Mouse (Mus musculus): Measurements from ENCODE around the gene Cmtm2a. TPM values are rescaled to one million over a fixed set of nuclear protein-coding genes. Genes with fewer than 3 reads are reported as not detected.
"Not testable (repeated sequence)": the region's sequence is repeated elsewhere in the genome, so short reads cannot be mapped to it uniquely, and the experiment has no call there.

The Cmtm2a gene
- polyA plus RNA-seq, 1 experiment from 2014 or later, result not detected

DNA sequence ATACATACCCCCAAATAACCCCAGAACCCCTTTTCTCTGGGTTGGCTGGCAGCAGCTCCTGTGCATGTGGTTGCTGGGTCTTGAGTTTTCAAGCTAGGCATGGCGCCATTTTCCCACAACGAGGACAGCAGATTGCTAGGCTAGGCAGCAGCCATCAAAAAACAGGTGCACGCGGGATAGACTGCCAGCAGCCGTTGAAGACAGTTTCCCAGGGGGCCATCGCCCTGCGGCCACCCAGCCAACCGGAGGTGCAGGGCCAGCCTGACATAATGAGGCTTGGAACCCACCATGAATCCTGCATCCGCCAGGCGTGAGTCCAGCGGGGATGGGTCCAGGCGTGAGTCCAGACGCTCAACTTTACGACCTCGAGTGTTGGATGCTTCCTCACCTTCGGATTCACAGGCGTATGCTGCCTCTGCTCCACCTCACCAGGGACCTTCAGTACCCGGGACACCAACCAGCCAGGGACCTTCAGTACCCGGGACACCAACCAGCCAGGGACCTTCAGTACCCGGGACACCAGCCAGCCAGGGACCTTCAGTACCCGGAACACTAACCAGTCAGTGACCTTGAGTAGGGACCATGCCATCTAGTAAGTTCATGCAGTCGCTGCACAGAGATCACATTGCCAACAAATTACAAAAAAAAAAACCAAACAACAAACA is 28.6 kb downstream of the Cmtm2a start:
- H3K4me1 ChIP-seq (replicated peaks; ENCODE audit: control insufficient read depth, insufficient read depth, low read length); DNase-seq (ENCODE audit: low spot score); H3K27ac ChIP-seq (ENCODE audit: low read depth, low read length); H3K9me3 ChIP-seq (ENCODE audit: control insufficient read depth, low read length); H3K9ac ChIP-seq (ENCODE audit: low read depth, low read length); ATAC-seq (ENCODE audit: low FRiP score); H3K36me3 ChIP-seq (ENCODE audit: control insufficient read depth, insufficient read depth, low read length); H3K4me2 ChIP-seq (replicated peaks; ENCODE audit: low read depth, low read length); H3K27me3 ChIP-seq (ENCODE audit: control insufficient read depth, insufficient read depth, low read length); H3K4me3 ChIP-seq (ENCODE audit: low read depth, low read length): not testable (repeated sequence)
- 96% methylated on average over 20 of the region's 22 CpGs for WGBS

DNA sequence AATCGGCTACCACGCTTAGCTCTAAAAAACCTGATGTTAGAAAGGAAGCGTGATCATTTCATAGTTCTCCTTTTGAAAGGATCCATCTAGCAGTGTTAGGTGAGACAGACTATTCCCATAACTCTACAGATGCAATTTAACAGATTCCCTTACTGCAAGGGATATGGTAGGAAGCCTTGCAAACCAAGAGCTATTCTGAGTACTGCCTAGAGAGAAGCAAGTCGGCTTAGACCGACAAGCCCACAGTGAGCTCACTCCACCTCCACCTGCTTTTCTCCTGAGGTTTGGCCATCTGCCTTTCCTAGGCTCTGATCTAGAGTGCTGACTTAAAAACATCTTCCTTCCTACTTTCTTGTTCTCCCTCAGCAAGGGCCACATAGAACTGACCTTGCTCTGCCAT is 31.2 kb downstream of the Cmtm2a start:
- not testable (repeated sequence) for ATAC-seq (ENCODE audit: low FRiP score); DNase-seq (ENCODE audit: low spot score)

DNA sequence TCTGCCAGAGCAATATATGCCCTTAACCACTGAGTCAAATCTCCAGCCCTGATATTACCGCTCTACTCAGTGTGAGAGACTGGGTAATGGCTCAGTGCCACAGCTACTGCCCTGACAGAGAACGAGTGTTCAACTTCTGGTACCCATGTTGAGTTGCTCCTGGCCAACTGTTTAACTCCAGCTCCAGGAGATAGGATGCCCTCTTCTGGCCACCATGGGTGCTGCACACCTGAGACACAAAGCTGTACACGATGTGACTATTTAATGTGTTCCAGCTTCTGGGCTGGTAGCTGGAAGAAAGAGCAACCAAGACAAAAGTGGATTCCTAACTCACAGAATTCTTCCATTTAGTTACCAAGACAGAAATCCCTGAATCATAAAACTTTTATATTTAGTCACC is 40.0 kb downstream of the Cmtm2a start:
- WGBS, result 91% methylated on average over 3 of the region's 3 CpGs

More for the DNA sequence above, 31.2 kb downstream of the Cmtm2a start:
- not testable (repeated sequence) for H3K4me1 ChIP-seq (replicated peaks; ENCODE audit: control insufficient read depth, insufficient read depth, low read length); H3K4me2 ChIP-seq (replicated peaks; ENCODE audit: low read depth, low read length); H3K4me3 ChIP-seq (ENCODE audit: low read depth, low read length); H3K9ac ChIP-seq (ENCODE audit: low read depth, low read length); H3K9me3 ChIP-seq (ENCODE audit: control insufficient read depth, low read length); H3K27ac ChIP-seq (ENCODE audit: low read depth, low read length); H3K36me3 ChIP-seq (ENCODE audit: control insufficient read depth, insufficient read depth, low read length); H3K27me3 ChIP-seq (ENCODE audit: control insufficient read depth, insufficient read depth, low read length)
- 97% methylated on average over 5 of the region's 5 CpGs for WGBS

DNA sequence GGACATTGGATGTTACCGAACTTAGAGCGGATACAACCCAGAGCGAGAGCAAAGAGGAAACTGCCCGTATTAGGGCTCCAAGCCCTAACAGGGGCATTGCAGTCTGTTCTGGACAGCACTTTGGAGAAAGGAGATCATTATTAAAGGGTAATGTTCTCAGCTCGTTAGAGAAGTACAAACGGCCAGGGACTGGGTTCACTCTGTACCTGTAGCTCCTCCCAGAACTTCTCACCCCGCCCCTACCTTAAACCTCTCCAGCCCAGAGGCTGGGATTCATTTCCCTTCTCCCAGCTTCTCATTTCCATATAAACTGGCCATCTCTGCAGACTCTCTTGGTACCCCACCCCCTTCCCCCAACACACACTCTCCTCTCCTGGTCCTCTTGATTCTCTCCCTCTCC is 41.5 kb downstream of the Cmtm2a start:
- Histone ChIP-seq H3K4me1 (replicated peaks; ENCODE audit: control insufficient read depth, insufficient read depth, low read length) (no peaks in the 10 kb centered on the region), H3K36me3 (ENCODE audit: control insufficient read depth, insufficient read depth, low read length) (no peaks in the 10 kb centered on the region), H3K27me3 (ENCODE audit: control insufficient read depth, insufficient read depth, low read length) (no peaks in the 10 kb centered on the region), H3K4me2 (replicated peaks; ENCODE audit: low read depth, low read length) (peak overlapping the region; percentile 76), H3K9me3 (ENCODE audit: control insufficient read depth, low read length) (no peaks in the 10 kb centered on the region), H3K4me3 (ENCODE audit: low read depth, low read length) (peak overlapping the region; percentile 70), H3K9ac (ENCODE audit: low read depth, low read length) (peak overlapping the region; percentile 84), H3K27ac (ENCODE audit: low read depth, low read length) (no peak overlapping the region)
- 0% methylated on average over 7 of the region's 7 CpGs for WGBS
- ATAC-seq (ENCODE audit: low FRiP score), result peak; percentile 13
- peak; percentile 31 for DNase-seq (ENCODE audit: low spot score)

More for the DNA sequence above, 40.0 kb downstream of the Cmtm2a start:
- Histone ChIP-seq H3K4me3 (ENCODE audit: low read depth, low read length) (no peak overlapping the region), H3K9me3 (ENCODE audit: control insufficient read depth, low read length) (no peaks in the 10 kb centered on the region), H3K27me3 (ENCODE audit: control insufficient read depth, insufficient read depth, low read length) (no peaks in the 10 kb centered on the region), H3K4me2 (replicated peaks; ENCODE audit: low read depth, low read length) (no peak overlapping the region), H3K4me1 (replicated peaks; ENCODE audit: control insufficient read depth, insufficient read depth, low read length) (no peaks in the 10 kb centered on the region), H3K9ac (ENCODE audit: low read depth, low read length) (no peak overlapping the region), H3K27ac (ENCODE audit: low read depth, low read length) (no peak overlapping the region), H3K36me3 (ENCODE audit: control insufficient read depth, insufficient read depth, low read length) (no peaks in the 10 kb centered on the region; the same call in 1 of the 2 replicates)
- ATAC-seq (ENCODE audit: low FRiP score) (no peak), DNase-seq (ENCODE audit: low spot score) (peak; percentile 24)

DNA sequence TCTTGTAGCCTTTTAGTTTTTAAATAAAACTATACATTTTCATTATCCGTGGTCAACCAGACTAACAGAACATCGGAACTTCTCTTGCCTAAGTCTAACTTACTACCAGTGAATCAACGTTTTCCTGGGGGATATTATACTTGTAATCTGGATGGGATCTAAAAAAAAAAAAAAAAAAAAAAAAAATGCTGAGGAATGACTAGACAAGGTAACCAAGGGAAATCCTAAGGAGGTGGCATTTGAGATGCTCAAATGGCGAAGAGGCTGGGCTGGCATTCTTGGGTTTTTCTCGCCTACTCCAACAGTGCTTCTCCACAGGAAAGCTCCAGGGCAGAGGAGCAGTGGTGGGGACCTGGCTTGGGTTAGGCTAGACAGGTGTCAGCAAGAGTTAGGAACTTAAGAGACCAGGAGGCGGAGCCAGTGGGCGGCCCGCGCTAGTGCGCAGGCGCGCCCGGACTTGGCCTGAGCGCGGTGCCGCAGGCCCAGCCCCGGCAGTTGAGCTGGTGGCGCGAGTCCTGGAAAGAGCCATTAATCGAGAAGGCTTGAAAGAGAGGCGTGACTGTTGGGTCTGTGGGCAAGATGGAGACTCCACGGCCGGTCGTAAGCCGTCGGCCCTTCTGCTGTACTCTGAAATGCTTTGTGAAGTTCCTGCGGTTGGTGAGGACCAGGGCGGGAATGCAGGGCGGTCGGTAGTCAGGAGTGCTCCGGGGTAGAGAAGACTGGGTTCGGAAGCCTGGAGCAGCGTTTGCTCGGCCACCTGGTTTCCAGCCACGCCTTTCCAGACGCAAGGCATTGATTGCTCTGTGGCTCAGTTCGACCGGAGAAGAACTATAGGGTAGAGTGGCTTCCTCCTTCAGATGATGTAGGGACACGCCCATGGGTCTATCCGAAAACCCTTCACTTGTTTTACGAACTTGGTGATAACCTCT is 42.3 kb downstream of the Cmtm2a start, which contains the start of gene Cklf:
TSS of gene Cklf (plus strand) at position 423 of the 929 bp plus-strand sequence.
- no peaks in the 10 kb centered on the region for H3K27me3 ChIP-seq (ENCODE audit: control insufficient read depth, insufficient read depth, low read length)
- no peaks in the 10 kb centered on the region for H3K9me3 ChIP-seq (ENCODE audit: control insufficient read depth, low read length)
- ATAC-seq (ENCODE audit: low FRiP score), result peak; percentile 87
- peak within 1 kb of the TSS; percentile 76 for H3K4me2 ChIP-seq (replicated peaks; ENCODE audit: low read depth, low read length)
- H3K27ac ChIP-seq (ENCODE audit: low read depth, low read length), result 0 out of 2 replicates have a peak within 1 kb of the TSS, but pooled peaks have one; percentile 30
- DNase-seq (ENCODE audit: low spot score), result peak; percentile 96
- no peaks in the 10 kb centered on the region for H3K36me3 ChIP-seq (ENCODE audit: control insufficient read depth, insufficient read depth, low read length)
- WGBS, result 4% methylated on average over 41 of the region's 41 CpGs
- peak within 1 kb of the TSS; percentile 70 for H3K4me3 ChIP-seq (ENCODE audit: low read depth, low read length)
- no peaks in the 10 kb centered on the region for H3K4me1 ChIP-seq (replicated peaks; ENCODE audit: control insufficient read depth, insufficient read depth, low read length)
- peak within 1 kb of the TSS; percentile 84 for H3K9ac ChIP-seq (ENCODE audit: low read depth, low read length)

DNA sequence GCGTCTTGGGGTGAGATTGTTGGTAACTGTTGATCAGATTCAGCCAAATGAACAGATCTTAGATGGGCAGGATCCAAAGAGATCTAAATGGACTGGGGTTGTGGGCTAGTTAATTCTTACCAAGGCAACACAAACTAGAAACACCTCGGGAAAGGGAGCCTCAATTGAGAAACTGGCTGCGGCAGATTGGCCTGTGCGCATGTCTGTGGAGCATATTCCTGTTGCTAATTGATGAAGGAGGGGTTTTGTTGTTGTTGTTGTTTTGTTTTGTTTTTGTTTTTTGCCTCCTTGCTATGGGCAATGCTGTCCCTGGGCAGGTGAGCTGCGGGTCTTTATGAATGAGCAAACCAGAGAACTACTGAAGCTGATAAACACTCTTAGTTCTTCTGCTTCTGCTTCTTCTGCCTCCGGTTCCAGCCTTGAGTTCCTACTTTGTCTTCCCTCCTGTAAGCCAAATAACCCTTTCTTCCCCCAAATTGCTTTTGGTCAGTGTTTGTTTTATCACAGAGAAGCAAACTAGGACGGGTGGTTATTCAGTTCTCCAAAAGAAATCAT is 43.5 kb downstream of the Cmtm2a start:
- no peaks in the 10 kb centered on the region for H3K9me3 ChIP-seq (ENCODE audit: control insufficient read depth, low read length)

DNA sequence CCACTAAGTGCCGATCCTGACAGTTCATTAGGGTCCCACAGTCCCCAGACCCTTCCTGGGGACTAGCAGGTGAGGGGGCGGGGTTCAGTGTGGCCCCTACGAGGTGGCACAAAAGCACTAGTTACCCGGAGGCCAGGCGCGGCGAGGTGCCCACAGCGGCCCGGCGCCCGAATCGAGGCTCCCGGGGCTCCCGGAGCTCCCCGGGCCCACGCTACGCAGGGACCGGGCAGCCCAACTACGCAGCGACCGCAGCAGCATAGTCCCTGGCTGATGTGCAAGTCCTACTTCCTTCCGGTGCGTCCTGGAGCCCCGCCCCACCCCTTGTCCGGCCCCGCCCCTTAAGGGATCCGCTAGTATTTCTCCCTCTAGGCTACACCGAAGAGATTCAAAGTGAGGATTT is 44.7 kb downstream of the Cmtm2a start, which contains the start of gene Tk2:
TSS of gene Tk2 (minus strand) at position 283 of the 400 bp plus-strand sequence.
- Histone ChIP-seq H3K4me3 (ENCODE audit: low read depth, low read length) (peak within 1 kb of the TSS; percentile 87), H3K9ac (ENCODE audit: low read depth, low read length) (peak within 1 kb of the TSS; percentile 85), H3K27ac (ENCODE audit: low read depth, low read length) (no peak within 1 kb of the TSS), H3K9me3 (ENCODE audit: control insufficient read depth, low read length) (no peaks in the 10 kb centered on the region), H3K4me2 (replicated peaks; ENCODE audit: low read depth, low read length) (peak within 1 kb of the TSS; percentile 59), H3K4me1 (replicated peaks; ENCODE audit: control insufficient read depth, insufficient read depth, low read length) (no peaks in the 10 kb centered on the region), H3K27me3 (ENCODE audit: control insufficient read depth, insufficient read depth, low read length) (no peaks in the 10 kb centered on the region), H3K36me3 (ENCODE audit: control insufficient read depth, insufficient read depth, low read length) (no peaks in the 10 kb centered on the region)
- under 1% methylated on average over 28 of the region's 28 CpGs for WGBS
- peak; percentile 88 for ATAC-seq (ENCODE audit: low FRiP score)
- DNase-seq (ENCODE audit: low spot score), result peak; percentile 85

More for the DNA sequence above, 43.5 kb downstream of the Cmtm2a start:
- Histone ChIP-seq H3K4me1 (replicated peaks; ENCODE audit: control insufficient read depth, insufficient read depth, low read length) (no peaks in the 10 kb centered on the region), H3K4me3 (ENCODE audit: low read depth, low read length) (no peak overlapping the region), H3K9ac (ENCODE audit: low read depth, low read length) (no peak overlapping the region), H3K27me3 (ENCODE audit: control insufficient read depth, insufficient read depth, low read length) (no peaks in the 10 kb centered on the region), H3K36me3 (ENCODE audit: control insufficient read depth, insufficient read depth, low read length) (no peaks in the 10 kb centered on the region), H3K4me2 (replicated peaks; ENCODE audit: low read depth, low read length) (no peak overlapping the region), H3K27ac (ENCODE audit: low read depth, low read length) (no peak overlapping the region)
- 84% methylated on average over 7 of the region's 7 CpGs for WGBS
- no peak for DNase-seq (ENCODE audit: low spot score)
- ATAC-seq (ENCODE audit: low FRiP score), result no peak

DNA sequence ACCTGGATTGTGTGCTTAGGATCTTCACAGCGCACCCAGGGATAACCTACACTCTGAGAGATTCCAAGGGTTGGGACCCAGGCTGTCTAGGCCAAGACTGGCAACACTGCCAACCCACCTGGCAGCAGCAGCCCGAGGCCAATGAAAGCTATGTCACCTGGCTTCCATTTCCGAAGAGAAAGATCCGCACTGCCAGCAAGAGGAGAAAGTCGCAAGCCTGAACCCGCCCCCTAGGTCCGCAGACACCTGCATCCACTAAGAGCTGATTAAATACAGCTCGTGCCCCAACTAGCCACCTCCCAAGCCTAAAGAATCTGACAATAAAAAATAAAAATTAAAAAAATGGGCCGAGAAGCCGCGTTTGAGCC is 45.1 kb downstream of the Cmtm2a start:
- H3K27me3 ChIP-seq (ENCODE audit: control insufficient read depth, insufficient read depth, low read length), result no peaks in the 10 kb centered on the region
- DNase-seq (ENCODE audit: low spot score), result peak; percentile 10
- peaks cover 2% of the 10 kb centered on the region; the same call in 1 of the 2 replicates for H3K36me3 ChIP-seq (ENCODE audit: control insufficient read depth, insufficient read depth, low read length)
- 5% methylated on average over 11 of the region's 11 CpGs for WGBS
- H3K9ac ChIP-seq (ENCODE audit: low read depth, low read length), result peak overlapping the region; percentile 85
- peak overlapping the region; percentile 59 for H3K4me2 ChIP-seq (replicated peaks; ENCODE audit: low read depth, low read length)
- ATAC-seq (ENCODE audit: low FRiP score), result peak; percentile 10; the same call in 1 of the 2 replicates
- H3K27ac ChIP-seq (ENCODE audit: low read depth, low read length), result no peak overlapping the region
- H3K9me3 ChIP-seq (ENCODE audit: control insufficient read depth, low read length), result no peaks in the 10 kb centered on the region
- H3K4me1 ChIP-seq (replicated peaks; ENCODE audit: control insufficient read depth, insufficient read depth, low read length), result no peaks in the 10 kb centered on the region
- peak overlapping the region; percentile 87 for H3K4me3 ChIP-seq (ENCODE audit: low read depth, low read length)

Data from hindbrain, embryonic 11.5 days (tissue).